Mouse (Mus musculus): Measurements from ENCODE around the gene Tec. TPM values are rescaled to one million over a fixed set of nuclear protein-coding genes. Genes with fewer than 3 reads are reported as not detected.

The Tec gene
- polyA plus RNA-seq, 1 experiment from 2014 or later: 7.9 TPM

DNA sequence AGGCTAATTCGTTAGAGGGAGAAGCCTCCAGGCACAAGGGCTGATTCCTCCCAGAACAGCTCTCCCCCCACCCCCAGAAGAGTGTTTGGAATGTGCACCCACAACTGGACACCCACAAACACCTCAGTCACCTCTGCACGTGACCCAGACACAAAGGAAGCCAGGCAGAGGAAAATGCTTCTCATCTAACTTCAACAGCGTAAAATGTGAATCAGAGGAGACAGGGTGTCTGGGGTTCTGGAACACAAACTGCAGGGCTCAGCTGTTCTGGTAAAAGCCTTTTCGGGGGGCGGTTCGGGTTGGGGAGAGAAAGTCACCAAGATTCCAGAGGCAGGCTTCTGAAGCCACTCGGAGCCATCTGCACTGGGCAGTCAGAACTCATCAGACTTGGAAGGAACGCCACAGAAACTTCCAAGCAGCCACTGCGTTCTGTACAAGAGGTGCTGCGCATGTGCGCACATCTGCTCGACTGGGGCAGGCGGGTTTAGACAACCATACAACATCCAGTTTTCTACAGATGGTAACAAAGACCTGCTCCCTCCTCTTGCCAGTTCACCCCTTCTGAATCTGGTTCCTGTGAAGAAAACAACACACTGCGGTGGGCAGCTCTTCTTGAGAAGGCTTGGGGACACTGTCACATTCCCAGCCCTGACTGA lies 59.7 kb downstream of the Tec start:
- DNase-seq (ENCODE audit: low spot score) (peak; percentile 71), ATAC-seq (ENCODE audit: low read depth) (no peak)
- WGBS: 41% methylated on average over 14 of the region's 14 CpGs
- Histone ChIP-seq H3K27me3 (replicated peaks; ENCODE audit: control insufficient read depth, insufficient read depth, low read length) (no peaks in the 10 kb centered on the region), H3K9me3 (ENCODE audit: control insufficient read depth, low read length) (no peaks in the 10 kb centered on the region; the same call in 1 of the 2 replicates), H3K4me1 (ENCODE audit: control insufficient read depth, insufficient read depth, low read length) (peaks cover 14% of the 10 kb centered on the region), H3K36me3 (ENCODE audit: control insufficient read depth, insufficient read depth, low read length) (no peaks in the 10 kb centered on the region), H3K27ac (replicated peaks; ENCODE audit: low read depth, low read length) (peak overlapping the region; percentile 69), H3K4me2 (ENCODE audit: low read depth, low read length) (peak overlapping the region; percentile 35), H3K9ac (ENCODE audit: low read depth, low read length) (peak overlapping the region; percentile 41; the same call in 1 of the 2 replicates), H3K4me3 (ENCODE audit: low read depth, low read length) (no peak overlapping the region)

GRCm38 (mm10) chr5:72802851-72803250 lies 65.4 kb downstream of the Tec start:
- Histone ChIP-seq H3K27ac (replicated peaks; ENCODE audit: low read depth, low read length) (no peak overlapping the region), H3K27me3 (replicated peaks; ENCODE audit: control insufficient read depth, insufficient read depth, low read length) (no peaks in the 10 kb centered on the region), H3K36me3 (ENCODE audit: control insufficient read depth, insufficient read depth, low read length) (no peaks in the 10 kb centered on the region), H3K9ac (ENCODE audit: low read depth, low read length) (no peak overlapping the region), H3K4me2 (ENCODE audit: low read depth, low read length) (no peak overlapping the region), H3K4me3 (ENCODE audit: low read depth, low read length) (no peak overlapping the region), H3K9me3 (ENCODE audit: control insufficient read depth, low read length) (no peaks in the 10 kb centered on the region), H3K4me1 (ENCODE audit: control insufficient read depth, insufficient read depth, low read length) (peaks cover 1% of the 10 kb centered on the region)
- WGBS: 35% methylated on average over 5 of the region's 5 CpGs
- DNase-seq (ENCODE audit: low spot score) (peak; percentile 66), ATAC-seq (ENCODE audit: low read depth) (peak; percentile 63; the same call in 1 of the 2 replicates)

DNA sequence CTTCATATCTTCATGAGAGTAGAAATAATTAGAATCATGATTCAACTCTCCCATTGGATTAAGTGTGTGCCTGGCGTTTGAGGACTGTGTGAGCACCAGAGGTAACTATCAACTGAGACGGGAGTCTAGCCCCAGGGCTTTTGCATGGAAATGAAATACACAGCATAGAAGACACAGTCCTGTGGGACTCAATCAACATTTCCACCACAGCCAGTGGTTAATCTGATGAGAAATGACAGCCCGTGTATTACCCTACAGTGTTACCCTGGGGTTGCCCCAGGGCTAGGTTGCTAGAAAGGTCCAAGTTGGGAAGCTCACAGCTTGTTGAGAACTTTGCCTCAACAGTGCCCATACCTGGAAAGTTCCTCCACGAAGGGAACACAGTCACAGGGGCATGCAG lies 69.7 kb downstream of the Tec start:
- H3K9ac ChIP-seq (ENCODE audit: low read depth, low read length): no peak overlapping the region
- DNase-seq (ENCODE audit: low spot score) (no peak), ATAC-seq (ENCODE audit: low read depth) (no peak)
- H3K27me3 ChIP-seq (replicated peaks; ENCODE audit: control insufficient read depth, insufficient read depth, low read length): no peaks in the 10 kb centered on the region
- H3K36me3 ChIP-seq (ENCODE audit: control insufficient read depth, insufficient read depth, low read length): no peaks in the 10 kb centered on the region
- no peaks in the 10 kb centered on the region for H3K9me3 ChIP-seq (ENCODE audit: control insufficient read depth, low read length)
- no peak overlapping the region for H3K4me3 ChIP-seq (ENCODE audit: low read depth, low read length)
- H3K4me1 ChIP-seq (ENCODE audit: control insufficient read depth, insufficient read depth, low read length): no peaks in the 10 kb centered on the region
- WGBS: 65% methylated on average over 4 of the region's 4 CpGs
- H3K4me2 ChIP-seq (ENCODE audit: low read depth, low read length): no peak overlapping the region
- no peak overlapping the region for H3K27ac ChIP-seq (replicated peaks; ENCODE audit: low read depth, low read length)

DNA sequence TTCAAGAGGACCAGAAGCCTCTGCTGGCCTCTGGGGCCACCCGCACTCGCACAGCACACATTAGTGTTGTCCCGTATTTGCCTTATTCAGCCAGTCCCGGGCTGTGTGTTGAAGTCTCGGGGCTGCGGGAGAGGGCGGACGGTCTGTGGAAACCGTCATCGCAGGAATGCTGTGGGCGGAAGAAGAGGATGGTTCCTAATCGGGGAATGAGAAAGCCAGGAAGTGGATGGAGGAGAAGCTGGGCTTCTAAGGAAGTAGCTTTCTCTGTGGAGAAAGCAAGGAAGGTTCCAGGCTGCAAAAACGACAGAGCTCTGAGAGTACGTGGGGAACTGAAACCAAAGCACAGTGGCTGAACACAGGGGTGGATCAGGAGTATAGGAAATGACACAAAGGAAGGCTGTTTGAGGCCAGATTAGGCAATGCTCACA lies 72.1 kb downstream of the Tec start:
- 0 out of 2 replicates have a peak overlapping the region, but pooled peaks have one; percentile 30 for H3K9ac ChIP-seq (ENCODE audit: low read depth, low read length)
- H3K27ac ChIP-seq (replicated peaks; ENCODE audit: low read depth, low read length): peak overlapping the region; percentile 17; the same call in 1 of the 2 replicates
- H3K4me2 ChIP-seq (ENCODE audit: low read depth, low read length): peak overlapping the region; percentile 40
- peak overlapping the region; percentile 10 for H3K4me3 ChIP-seq (ENCODE audit: low read depth, low read length)
- 43% methylated on average over 14 of the region's 14 CpGs for WGBS
- ATAC-seq (ENCODE audit: low read depth): peak; percentile 47; the same call in 1 of the 2 replicates
- H3K4me1 ChIP-seq (ENCODE audit: control insufficient read depth, insufficient read depth, low read length): no peaks in the 10 kb centered on the region
- DNase-seq (ENCODE audit: low spot score): peak; percentile 26
- no peaks in the 10 kb centered on the region for H3K27me3 ChIP-seq (replicated peaks; ENCODE audit: control insufficient read depth, insufficient read depth, low read length)
- no peaks in the 10 kb centered on the region for H3K36me3 ChIP-seq (ENCODE audit: control insufficient read depth, insufficient read depth, low read length)
- H3K9me3 ChIP-seq (ENCODE audit: control insufficient read depth, low read length): no peaks in the 10 kb centered on the region

GRCm38 (mm10) chr5:72793309-72793850 lies 74.9 kb downstream of the Tec start:
- 70% methylated on average over 3 of the region's 3 CpGs for WGBS
- no peak for DNase-seq (ENCODE audit: low spot score)

DNA sequence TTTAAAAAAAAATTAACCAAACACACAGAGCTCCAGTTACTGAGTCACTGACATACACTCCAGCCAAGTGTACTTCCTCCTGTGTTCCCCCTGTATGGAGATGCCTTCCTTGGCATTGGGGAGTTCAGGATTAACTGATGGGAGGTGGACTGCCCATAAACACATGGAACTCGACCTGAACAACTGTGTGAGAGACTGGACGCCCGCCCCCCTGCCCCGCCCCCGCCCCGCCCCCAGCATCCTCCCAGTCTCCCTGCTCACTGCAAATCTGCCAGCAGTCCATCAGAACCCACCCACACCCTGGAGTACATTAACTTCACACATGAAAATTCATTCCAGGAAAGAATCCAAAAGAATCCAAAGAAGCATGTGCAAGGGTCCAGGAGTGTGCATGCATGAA lies 76.5 kb downstream of the Tec start:
- no peak for DNase-seq (ENCODE audit: low spot score)
- H3K9ac ChIP-seq (ENCODE audit: low read depth, low read length): no peak overlapping the region
- H3K27me3 ChIP-seq (replicated peaks; ENCODE audit: control insufficient read depth, insufficient read depth, low read length): no peaks in the 10 kb centered on the region
- no peaks in the 10 kb centered on the region for H3K9me3 ChIP-seq (ENCODE audit: control insufficient read depth, low read length)
- no peak overlapping the region for H3K4me2 ChIP-seq (ENCODE audit: low read depth, low read length)
- no peaks in the 10 kb centered on the region for H3K4me1 ChIP-seq (ENCODE audit: control insufficient read depth, insufficient read depth, low read length)
- peak; percentile 53; the same call in 1 of the 2 replicates for ATAC-seq (ENCODE audit: low read depth)
- no peak overlapping the region for H3K27ac ChIP-seq (replicated peaks; ENCODE audit: low read depth, low read length)
- H3K36me3 ChIP-seq (ENCODE audit: control insufficient read depth, insufficient read depth, low read length): no peaks in the 10 kb centered on the region
- 20% methylated on average over 6 of the region's 6 CpGs for WGBS
- H3K4me3 ChIP-seq (ENCODE audit: low read depth, low read length): no peak overlapping the region

More at GRCm38 (mm10) chr5:72793309-72793850, 74.9 kb downstream of the Tec start:
- no peaks in the 10 kb centered on the region for H3K9me3 ChIP-seq (ENCODE audit: control insufficient read depth, low read length)
- H3K36me3 ChIP-seq (ENCODE audit: control insufficient read depth, insufficient read depth, low read length): no peaks in the 10 kb centered on the region
- no peak overlapping the region for H3K4me2 ChIP-seq (ENCODE audit: low read depth, low read length)
- no peak overlapping the region for H3K9ac ChIP-seq (ENCODE audit: low read depth, low read length)
- no peaks in the 10 kb centered on the region for H3K4me1 ChIP-seq (ENCODE audit: control insufficient read depth, insufficient read depth, low read length)
- no peak overlapping the region for H3K27ac ChIP-seq (replicated peaks; ENCODE audit: low read depth, low read length)
- H3K27me3 ChIP-seq (replicated peaks; ENCODE audit: control insufficient read depth, insufficient read depth, low read length): no peaks in the 10 kb centered on the region
- no peak overlapping the region for H3K4me3 ChIP-seq (ENCODE audit: low read depth, low read length)
- ATAC-seq (ENCODE audit: low read depth): no peak

GRCm38 (mm10) chr5:72791386-72791785 lies 76.9 kb downstream of the Tec start:
- no peaks in the 10 kb centered on the region for H3K4me1 ChIP-seq (ENCODE audit: control insufficient read depth, insufficient read depth, low read length)
- no peaks in the 10 kb centered on the region for H3K27me3 ChIP-seq (replicated peaks; ENCODE audit: control insufficient read depth, insufficient read depth, low read length)
- no peaks in the 10 kb centered on the region for H3K9me3 ChIP-seq (ENCODE audit: control insufficient read depth, low read length)
- ATAC-seq (ENCODE audit: low read depth): no peak
- H3K4me3 ChIP-seq (ENCODE audit: low read depth, low read length): no peak overlapping the region
- DNase-seq (ENCODE audit: low spot score): no peak
- H3K36me3 ChIP-seq (ENCODE audit: control insufficient read depth, insufficient read depth, low read length): no peaks in the 10 kb centered on the region
- WGBS: 71% methylated on average over 4 of the region's 4 CpGs
- no peak overlapping the region for H3K27ac ChIP-seq (replicated peaks; ENCODE audit: low read depth, low read length)
- no peak overlapping the region for H3K9ac ChIP-seq (ENCODE audit: low read depth, low read length)
- H3K4me2 ChIP-seq (ENCODE audit: low read depth, low read length): no peak overlapping the region

GRCm38 (mm10) chr5:72785451-72785850 lies 82.8 kb downstream of the Tec start:
- no peak overlapping the region for H3K9ac ChIP-seq (ENCODE audit: low read depth, low read length)
- 62% methylated on average over 4 of the region's 4 CpGs for WGBS
- H3K9me3 ChIP-seq (ENCODE audit: control insufficient read depth, low read length): no peaks in the 10 kb centered on the region
- no peaks in the 10 kb centered on the region for H3K36me3 ChIP-seq (ENCODE audit: control insufficient read depth, insufficient read depth, low read length)
- no peaks in the 10 kb centered on the region for H3K27me3 ChIP-seq (replicated peaks; ENCODE audit: control insufficient read depth, insufficient read depth, low read length)
- H3K4me2 ChIP-seq (ENCODE audit: low read depth, low read length): no peak overlapping the region
- H3K4me1 ChIP-seq (ENCODE audit: control insufficient read depth, insufficient read depth, low read length): no peaks in the 10 kb centered on the region
- H3K27ac ChIP-seq (replicated peaks; ENCODE audit: low read depth, low read length): no peak overlapping the region
- no peak overlapping the region for H3K4me3 ChIP-seq (ENCODE audit: low read depth, low read length)
- no peak for DNase-seq (ENCODE audit: low spot score)
- no peak for ATAC-seq (ENCODE audit: low read depth)

- Histone ChIP-seq H3K4me1 (ENCODE audit: control insufficient read depth, insufficient read depth, low read length) (no peaks in the 10 kb centered on the region), H3K4me2 (ENCODE audit: low read depth, low read length) (no peak overlapping the region), H3K9me3 (ENCODE audit: control insufficient read depth, low read length) (no peaks in the 10 kb centered on the region), H3K9ac (ENCODE audit: low read depth, low read length) (no peak overlapping the region), H3K27me3 (replicated peaks; ENCODE audit: control insufficient read depth, insufficient read depth, low read length) (no peaks in the 10 kb centered on the region), H3K36me3 (ENCODE audit: control insufficient read depth, insufficient read depth, low read length) (no peaks in the 10 kb centered on the region), H3K27ac (replicated peaks; ENCODE audit: low read depth, low read length) (no peak overlapping the region), H3K4me3 (ENCODE audit: low read depth, low read length) (no peak overlapping the region)
- no peak for ATAC-seq (ENCODE audit: low read depth)
- no peak for DNase-seq (ENCODE audit: low spot score)
- 77% methylated on average over 3 of the region's 3 CpGs for WGBS
Observed at GRCm38 (mm10) chr5:72784719-72785118, 83.6 kb downstream of the Tec start.
